Mouse (Mus musculus) intestine, embryonic 15.5 days (tissue): ENCODE data around the gene Il2rb. TPM values are rescaled to one million over a fixed set of nuclear protein-coding genes. Genes with fewer than 3 reads are reported as not detected.

Source experiments
- ATAC-seq: fragments of 200-750 bp; cut with Nextera tagmentation; 2 replicates; pipeline ENCODE4 v1.8.0; 2017; ENCODE audit warnings: moderate TSS enrichment, moderate library complexity
- H3K27ac ChIP-seq: fragments of 300-500 bp; sonication (generic); 2 replicates; pipeline ENCODE4 v1.5.1; 2015; ENCODE audit warnings: mild to moderate bottlenecking, inconsistent platforms
- H3K27me3 ChIP-seq: fragments of 300-500 bp; sonication (generic); replicated peaks from 2 replicates; pipeline ENCODE4 v1.6.1; 2015; ENCODE audit warnings: inconsistent platforms
- H3K36me3 ChIP-seq: fragments of 300-500 bp; sonication (generic); 2 replicates; pipeline ENCODE4 v1.6.1; 2015; ENCODE audit warnings: inconsistent platforms
- H3K4me1 ChIP-seq: fragments of 300-500 bp; sonication (generic); replicated peaks from 2 replicates; pipeline ENCODE4 v1.6.1; 2015; ENCODE audit warnings: inconsistent platforms
- H3K4me2 ChIP-seq: fragments of 300-500 bp; sonication (generic); replicated peaks from 2 replicates; pipeline ENCODE4 v1.6.1; 2015; ENCODE audit warnings: mild to moderate bottlenecking, inconsistent platforms
- H3K4me3 ChIP-seq: fragments of 300-500 bp; sonication (generic); replicated peaks from 2 replicates; pipeline ENCODE4 v1.5.1; 2015; ENCODE audit warnings: inconsistent platforms
- H3K9ac ChIP-seq: fragments of 300-500 bp; sonication (generic); 2 replicates; pipeline ENCODE4 v1.6.1; 2015; ENCODE audit warnings: inconsistent platforms
- H3K9me3 ChIP-seq: fragments of 300-500 bp; sonication (generic); 2 replicates; pipeline ENCODE4 v1.6.1; 2016; ENCODE audit warnings: inconsistent platforms
- WGBS: fragments of 180-500 bp; shearing (Covaris S2); methylation state at CpG from one replicate; pipeline ENCODE4 v1.1.7; 2015; 5-methylcytosine and 5-hydroxymethylcytosine counted together
- polyA plus RNA-seq: library from polyadenylated mRNA; unstranded; fragments of >200 nt; fragmentation: Nextera tagmentation; extraction: Ambion mirVana; gene quantifications from 2 replicates; pipeline ENCODE4 v1.2.1, GENCODE M21; 2015

The Il2rb gene
- 1.2 and 1.4 TPM in 2 replicates for polyA plus RNA-seq

GRCm38 (mm10) chr15:78494968-78495406 lies at the start of gene Il2rb:
Gene Il2rb, minus strand, starts transcription at chr15:78495271.
- Histone ChIP-seq H3K27me3 (no peaks in the 10 kb centered on the region), H3K9me3 (no peaks in the 10 kb centered on the region), H3K4me3 (no peak within 1 kb of the TSS), H3K9ac (no peak within 1 kb of the TSS), H3K36me3 (no peaks in the 10 kb centered on the region), H3K4me2 (no peak within 1 kb of the TSS), H3K4me1 (no peaks in the 10 kb centered on the region), H3K27ac (no peak within 1 kb of the TSS)
- 90% methylated on average over 11 of the region's 11 CpGs for WGBS
- ATAC-seq = no peak

GRCm38 (mm10) chr15:78544561-78545001 lies 49.5 kb upstream of the Il2rb start, which contains the start of gene Sstr3:
Gene Sstr3, minus strand, starts transcription at chr15:78544685.
- no peaks in the 10 kb centered on the region for H3K9me3 ChIP-seq
- ATAC-seq = no peak
- 11% methylated on average over 14 of the region's 14 CpGs for WGBS
- H3K27me3 ChIP-seq = peaks cover 3% of the 10 kb centered on the region; the same call in 1 of the 2 replicates
- peak within 1 kb of the TSS; percentile 24; the same call in 1 of the 2 replicates for H3K4me2 ChIP-seq
- no peak within 1 kb of the TSS for H3K27ac ChIP-seq
- no peaks in the 10 kb centered on the region for H3K36me3 ChIP-seq
- peaks cover 16% of the 10 kb centered on the region; the same call in 1 of the 2 replicates for H3K4me1 ChIP-seq
- peak within 1 kb of the TSS; percentile 8; the same call in 1 of the 2 replicates for H3K9ac ChIP-seq
- H3K4me3 ChIP-seq = no peak within 1 kb of the TSS

- no peak overlapping the region for H3K4me2 ChIP-seq
- peaks cover 3% of the 10 kb centered on the region; the same call in 1 of the 2 replicates for H3K27me3 ChIP-seq
- no peaks in the 10 kb centered on the region for H3K36me3 ChIP-seq
- WGBS = 83% methylated on average over 15 of the region's 15 CpGs
- no peak for ATAC-seq
- H3K27ac ChIP-seq = no peak overlapping the region
- H3K4me1 ChIP-seq = peaks cover 16% of the 10 kb centered on the region; the same call in 1 of the 2 replicates
- H3K9me3 ChIP-seq = no peaks in the 10 kb centered on the region
- H3K9ac ChIP-seq = no peak overlapping the region
- no peak overlapping the region for H3K4me3 ChIP-seq
Measured at GRCm38 (mm10) chr15:78544041-78544440, 49.0 kb upstream of the Il2rb start.

GRCm38 (mm10) chr15:78542767-78543303 lies 47.8 kb upstream of the Il2rb start:
- H3K9ac ChIP-seq = no peak overlapping the region
- peaks cover 9% of the 10 kb centered on the region; the same call in 1 of the 2 replicates for H3K4me1 ChIP-seq
- no peak overlapping the region for H3K27ac ChIP-seq
- no peak overlapping the region for H3K4me2 ChIP-seq
- H3K4me3 ChIP-seq = no peak overlapping the region
- no peaks in the 10 kb centered on the region for H3K36me3 ChIP-seq
- H3K9me3 ChIP-seq = no peaks in the 10 kb centered on the region
- no peak for ATAC-seq
- H3K27me3 ChIP-seq = peaks cover 3% of the 10 kb centered on the region; the same call in 1 of the 2 replicates
- 60% methylated on average over 7 of the region's 7 CpGs for WGBS

- no peaks in the 10 kb centered on the region for H3K9me3 ChIP-seq
- 67% methylated on average over 3 of the region's 3 CpGs for WGBS
- H3K27ac ChIP-seq = no peak overlapping the region
- peaks cover 9% of the 10 kb centered on the region; the same call in 1 of the 2 replicates for H3K4me1 ChIP-seq
- no peak overlapping the region for H3K4me2 ChIP-seq
- H3K9ac ChIP-seq = no peak overlapping the region
- H3K4me3 ChIP-seq = no peak overlapping the region
- no peaks in the 10 kb centered on the region for H3K36me3 ChIP-seq
- ATAC-seq = peak; percentile 26; the same call in 1 of the 2 replicates
- peaks cover 3% of the 10 kb centered on the region; the same call in 1 of the 2 replicates for H3K27me3 ChIP-seq
Measured at GRCm38 (mm10) chr15:78542098-78542766, 47.2 kb upstream of the Il2rb start.

- Histone ChIP-seq H3K36me3 (no peaks in the 10 kb centered on the region), H3K9ac (no peak overlapping the region; the same call in 1 of the 2 replicates), H3K9me3 (no peaks in the 10 kb centered on the region), H3K27ac (no peak overlapping the region), H3K27me3 (peaks cover 3% of the 10 kb centered on the region; the same call in 1 of the 2 replicates), H3K4me1 (peaks cover 9% of the 10 kb centered on the region; the same call in 1 of the 2 replicates), H3K4me2 (no peak overlapping the region), H3K4me3 (no peak overlapping the region)
- 43% methylated on average over 3 of the region's 3 CpGs for WGBS
- ATAC-seq = no peak
Measured at GRCm38 (mm10) chr15:78541606-78542005, 46.5 kb upstream of the Il2rb start.

GRCm38 (mm10) chr15:78541036-78541435 lies 46.0 kb upstream of the Il2rb start:
- Histone ChIP-seq H3K4me3 (no peak overlapping the region), H3K27me3 (peaks cover 3% of the 10 kb centered on the region; the same call in 1 of the 2 replicates), H3K9me3 (no peaks in the 10 kb centered on the region), H3K4me1 (peaks cover 9% of the 10 kb centered on the region; the same call in 1 of the 2 replicates), H3K36me3 (no peaks in the 10 kb centered on the region), H3K9ac (no peak overlapping the region; the same call in 1 of the 2 replicates), H3K4me2 (no peak overlapping the region), H3K27ac (no peak overlapping the region)
- no peak for ATAC-seq
- WGBS = 82% methylated on average over 3 of the region's 3 CpGs

- H3K27ac ChIP-seq = no peak overlapping the region
- H3K9ac ChIP-seq = no peak overlapping the region
Measured at GRCm38 (mm10) chr15:78535723-78536421, 40.8 kb upstream of the Il2rb start.

GRCm38 (mm10) chr15:78533346-78533835 lies 38.3 kb upstream of the Il2rb start:
- Histone ChIP-seq H3K27me3 (no peaks in the 10 kb centered on the region), H3K9me3 (no peaks in the 10 kb centered on the region), H3K4me3 (no peak overlapping the region), H3K4me1 (peaks cover 35% of the 10 kb centered on the region), H3K9ac (no peak overlapping the region), H3K36me3 (no peaks in the 10 kb centered on the region), H3K27ac (peak overlapping the region; percentile 61), H3K4me2 (no peak overlapping the region)
- ATAC-seq = no peak
- WGBS = 73% methylated on average over 10 of the region's 10 CpGs

More at GRCm38 (mm10) chr15:78535723-78536421, 40.8 kb upstream of the Il2rb start:
- H3K4me1 ChIP-seq = peaks cover 16% of the 10 kb centered on the region
- H3K36me3 ChIP-seq = no peaks in the 10 kb centered on the region
- no peaks in the 10 kb centered on the region for H3K9me3 ChIP-seq
- ATAC-seq = no peak
- WGBS = 57% methylated on average over 10 of the region's 10 CpGs
- no peak overlapping the region for H3K4me3 ChIP-seq
- no peaks in the 10 kb centered on the region for H3K27me3 ChIP-seq
- no peak overlapping the region for H3K4me2 ChIP-seq

GRCm38 (mm10) chr15:78532566-78533345 lies 37.7 kb upstream of the Il2rb start:
- H3K27ac ChIP-seq = peak overlapping the region; percentile 61
- 48% methylated on average over 10 of the region's 10 CpGs for WGBS
- ATAC-seq = peak; percentile 19
- H3K4me2 ChIP-seq = no peak overlapping the region; the same call in none of the 2 replicates
- H3K27me3 ChIP-seq = no peaks in the 10 kb centered on the region
- no peaks in the 10 kb centered on the region for H3K36me3 ChIP-seq
- H3K4me3 ChIP-seq = no peak overlapping the region
- H3K9me3 ChIP-seq = no peaks in the 10 kb centered on the region
- H3K9ac ChIP-seq = peak overlapping the region; percentile 12; the same call in 1 of the 2 replicates
- peaks cover 35% of the 10 kb centered on the region for H3K4me1 ChIP-seq

GRCm38 (mm10) chr15:78531901-78532469 lies 36.9 kb upstream of the Il2rb start:
- Histone ChIP-seq H3K4me3 (peak overlapping the region; percentile 21), H3K36me3 (no peaks in the 10 kb centered on the region), H3K27me3 (no peaks in the 10 kb centered on the region), H3K9ac (peak overlapping the region; percentile 38), H3K9me3 (no peaks in the 10 kb centered on the region), H3K27ac (peak overlapping the region; percentile 79), H3K4me2 (peak overlapping the region; percentile 59), H3K4me1 (peaks cover 35% of the 10 kb centered on the region)
- peak; percentile 90 for ATAC-seq
- under 1% methylated on average over 25 of the region's 25 CpGs for WGBS
